Mouse (Mus musculus) embryonic facial prominence, embryonic 12.5 days (tissue): ENCODE results near the gene Irf2bp2. TPM values are rescaled to one million over a fixed set of nuclear protein-coding genes. Genes with fewer than 3 reads are reported as not detected.

Experiments used
- ATAC-seq: fragments of 200-750 bp; cut with Nextera tagmentation; 2 replicates; pipeline ENCODE4 v1.8.0; 2017; ENCODE audit not compliant: insufficient number of reproducible peaks, insufficient read depth, low FRiP score, low TSS enrichment
- H3K27ac ChIP-seq: fragments of 300-500 bp; sonication (generic); 2 replicates; pipeline ENCODE4 v1.5.1; 2016; ENCODE audit warnings: mild to moderate bottlenecking
- H3K27me3 ChIP-seq: fragments of 300-500 bp; sonication (generic); 2 replicates; pipeline ENCODE4 v1.6.1; 2016; ENCODE audit warnings: mild to moderate bottlenecking, moderate library complexity
- H3K36me3 ChIP-seq: fragments of 300-500 bp; sonication (generic); 2 replicates; pipeline ENCODE4 v1.6.1; 2016; ENCODE audit warnings: mild to moderate bottlenecking
- H3K4me1 ChIP-seq: fragments of 300-500 bp; sonication (generic); 2 replicates; pipeline ENCODE4 v1.6.1; 2016
- H3K4me2 ChIP-seq: fragments of 300-500 bp; sonication (generic); replicated peaks from 2 replicates; pipeline ENCODE4 v1.6.1; 2016; ENCODE audit warnings: mild to moderate bottlenecking, moderate library complexity
- H3K4me3 ChIP-seq: fragments of 300-500 bp; sonication (generic); 2 replicates; pipeline ENCODE4 v1.5.1; 2016; ENCODE audit warnings: mild to moderate bottlenecking
- H3K9ac ChIP-seq: fragments of 300-500 bp; sonication (generic); 2 replicates; pipeline ENCODE4 v1.6.1; 2016; ENCODE audit warnings: mild to moderate bottlenecking, moderate library complexity
- H3K9me3 ChIP-seq: fragments of 300-500 bp; sonication (generic); 2 replicates; pipeline ENCODE4 v1.6.1; 2016; ENCODE audit warnings: mild to moderate bottlenecking, moderate library complexity
- WGBS: fragments of 180-500 bp; shearing (Covaris S2); methylation state at CpG from one replicate; pipeline ENCODE4 v1.1.7; 2016; 5-methylcytosine and 5-hydroxymethylcytosine counted together
- polyA plus RNA-seq: library from polyadenylated mRNA; unstranded; fragments of >200 nt; fragmentation: Nextera tagmentation; extraction: Ambion mirVana; gene quantifications from 2 replicates; pipeline ENCODE4 v1.2.1, GENCODE M21; 2016

Irf2bp2 gene
- polyA plus RNA-seq, 1 experiment from 2014 or later = 12.0 TPM

- WGBS = 84% methylated on average over 16 of the region's 16 CpGs
- no peak overlapping the region for H3K9ac ChIP-seq
These were observed 18.7 kb downstream of the Irf2bp2 start for GRCm38 (mm10) chr8:126574882-126575637.

GRCm38 (mm10) chr8:126573878-126574277, 19.9 kb downstream of the Irf2bp2 start:
- Histone ChIP-seq H3K9me3 (no peaks in the 10 kb centered on the region), H3K4me2 (no peak overlapping the region), H3K36me3 (no peaks in the 10 kb centered on the region), H3K4me1 (peaks cover 4% of the 10 kb centered on the region; the same call in 1 of the 2 replicates), H3K27me3 (no peaks in the 10 kb centered on the region), H3K27ac (no peak overlapping the region), H3K9ac (no peak overlapping the region), H3K4me3 (no peak overlapping the region)
- no peak for ATAC-seq
- 89% methylated on average over 4 of the region's 4 CpGs for WGBS

More at GRCm38 (mm10) chr8:126574882-126575637, 18.7 kb downstream of the Irf2bp2 start:
- H3K4me2 ChIP-seq = no peak overlapping the region
- H3K4me3 ChIP-seq = no peak overlapping the region
- H3K27me3 ChIP-seq = no peaks in the 10 kb centered on the region
- no peak for ATAC-seq
- H3K36me3 ChIP-seq = no peaks in the 10 kb centered on the region
- no peaks in the 10 kb centered on the region for H3K9me3 ChIP-seq
- no peak overlapping the region for H3K27ac ChIP-seq
- H3K4me1 ChIP-seq = peaks cover 4% of the 10 kb centered on the region; the same call in 1 of the 2 replicates

- H3K9me3 ChIP-seq = no peaks in the 10 kb centered on the region
- H3K27me3 ChIP-seq = no peaks in the 10 kb centered on the region
- H3K36me3 ChIP-seq = no peaks in the 10 kb centered on the region
- no peak overlapping the region for H3K4me3 ChIP-seq
- ATAC-seq = no peak
- H3K27ac ChIP-seq = no peak overlapping the region
- no peak overlapping the region for H3K4me2 ChIP-seq
- peaks cover 5% of the 10 kb centered on the region; the same call in 1 of the 2 replicates for H3K4me1 ChIP-seq
- H3K9ac ChIP-seq = no peak overlapping the region
- 88% methylated on average over 6 of the region's 6 CpGs for WGBS
These were observed 20.6 kb downstream of the Irf2bp2 start for GRCm38 (mm10) chr8:126573079-126573694.

GRCm38 (mm10) chr8:126571065-126571660, 22.6 kb downstream of the Irf2bp2 start:
- Histone ChIP-seq H3K27me3 (no peaks in the 10 kb centered on the region), H3K4me2 (no peak overlapping the region), H3K9ac (no peak overlapping the region), H3K9me3 (no peaks in the 10 kb centered on the region), H3K4me1 (peaks cover 25% of the 10 kb centered on the region), H3K27ac (no peak overlapping the region), H3K4me3 (no peak overlapping the region), H3K36me3 (no peaks in the 10 kb centered on the region)
- peak; percentile 25; the same call in 1 of the 2 replicates for ATAC-seq
- 79% methylated on average over 15 of the region's 15 CpGs for WGBS

GRCm38 (mm10) chr8:126570521-126571040, 23.2 kb downstream of the Irf2bp2 start:
- H3K4me2 ChIP-seq = no peak overlapping the region
- H3K4me3 ChIP-seq = no peak overlapping the region
- ATAC-seq = no peak
- H3K4me1 ChIP-seq = peaks cover 31% of the 10 kb centered on the region
- H3K9me3 ChIP-seq = no peaks in the 10 kb centered on the region
- H3K27ac ChIP-seq = no peak overlapping the region
- 0 out of 2 replicates have a peak overlapping the region, but pooled peaks have one; percentile 4 for H3K9ac ChIP-seq
- H3K36me3 ChIP-seq = no peaks in the 10 kb centered on the region
- no peaks in the 10 kb centered on the region for H3K27me3 ChIP-seq
- 63% methylated on average over 9 of the region's 9 CpGs for WGBS

- H3K27me3 ChIP-seq = no peaks in the 10 kb centered on the region
- H3K27ac ChIP-seq = no peak overlapping the region
- no peak overlapping the region for H3K4me3 ChIP-seq
- no peak overlapping the region for H3K9ac ChIP-seq
- H3K4me1 ChIP-seq = peaks cover 31% of the 10 kb centered on the region
- WGBS = 59% methylated on average over 3 of the region's 3 CpGs
- no peaks in the 10 kb centered on the region for H3K9me3 ChIP-seq
- H3K36me3 ChIP-seq = no peaks in the 10 kb centered on the region
- H3K4me2 ChIP-seq = no peak overlapping the region
- no peak for ATAC-seq
These were observed 23.7 kb downstream of the Irf2bp2 start for GRCm38 (mm10) chr8:126570046-126570445.

- ATAC-seq = no peak
These were observed 24.1 kb downstream of the Irf2bp2 start for GRCm38 (mm10) chr8:126569638-126570037.

GRCm38 (mm10) chr8:126567674-126568073, 26.1 kb downstream of the Irf2bp2 start:
- H3K27ac ChIP-seq = peak overlapping the region; percentile 87
- WGBS = 45% methylated on average over 2 of the region's 2 CpGs

More at GRCm38 (mm10) chr8:126569638-126570037, 24.1 kb downstream of the Irf2bp2 start:
- Histone ChIP-seq H3K4me1 (peaks cover 31% of the 10 kb centered on the region), H3K36me3 (no peaks in the 10 kb centered on the region), H3K9ac (no peak overlapping the region), H3K4me3 (no peak overlapping the region), H3K27ac (no peak overlapping the region), H3K27me3 (no peaks in the 10 kb centered on the region), H3K9me3 (no peaks in the 10 kb centered on the region), H3K4me2 (no peak overlapping the region)
- 57% methylated on average over 1 of the region's 1 CpGs for WGBS

GRCm38 (mm10) chr8:126566446-126567062, 27.2 kb downstream of the Irf2bp2 start:
- Histone ChIP-seq H3K4me3 (no peak overlapping the region), H3K27me3 (no peaks in the 10 kb centered on the region), H3K9me3 (no peaks in the 10 kb centered on the region), H3K27ac (peak overlapping the region; percentile 87), H3K4me1 (peaks cover 31% of the 10 kb centered on the region), H3K4me2 (peak overlapping the region; percentile 21), H3K9ac (no peak overlapping the region), H3K36me3 (no peaks in the 10 kb centered on the region)
- 4% methylated on average over 14 of the region's 14 CpGs for WGBS
- ATAC-seq = peak; percentile 66

More at GRCm38 (mm10) chr8:126567674-126568073, 26.1 kb downstream of the Irf2bp2 start:
- peaks cover 31% of the 10 kb centered on the region for H3K4me1 ChIP-seq
- H3K36me3 ChIP-seq = no peaks in the 10 kb centered on the region
- H3K27me3 ChIP-seq = no peaks in the 10 kb centered on the region
- H3K9ac ChIP-seq = no peak overlapping the region
- H3K4me3 ChIP-seq = no peak overlapping the region
- no peak overlapping the region for H3K4me2 ChIP-seq
- H3K9me3 ChIP-seq = no peaks in the 10 kb centered on the region
- no peak for ATAC-seq

- peak overlapping the region; percentile 87 for H3K27ac ChIP-seq
- WGBS = 37% methylated on average over 6 of the region's 6 CpGs
These were observed 27.8 kb downstream of the Irf2bp2 start for GRCm38 (mm10) chr8:126565954-126566445.

GRCm38 (mm10) chr8:126565231-126565781, 28.5 kb downstream of the Irf2bp2 start:
- H3K27ac ChIP-seq = no peak overlapping the region
- 89% methylated on average over 6 of the region's 6 CpGs for WGBS
- no peak overlapping the region for H3K4me3 ChIP-seq
- H3K36me3 ChIP-seq = no peaks in the 10 kb centered on the region
- no peak overlapping the region for H3K4me2 ChIP-seq
- no peaks in the 10 kb centered on the region for H3K9me3 ChIP-seq
- H3K9ac ChIP-seq = no peak overlapping the region
- peaks cover 27% of the 10 kb centered on the region for H3K4me1 ChIP-seq
- no peaks in the 10 kb centered on the region for H3K27me3 ChIP-seq
- ATAC-seq = no peak

More at GRCm38 (mm10) chr8:126565954-126566445, 27.8 kb downstream of the Irf2bp2 start:
- H3K9me3 ChIP-seq = no peaks in the 10 kb centered on the region
- no peaks in the 10 kb centered on the region for H3K27me3 ChIP-seq
- peaks cover 31% of the 10 kb centered on the region for H3K4me1 ChIP-seq
- H3K36me3 ChIP-seq = no peaks in the 10 kb centered on the region
- no peak for ATAC-seq
- no peak overlapping the region for H3K4me3 ChIP-seq
- H3K9ac ChIP-seq = no peak overlapping the region
- peak overlapping the region; percentile 21 for H3K4me2 ChIP-seq
